Mouse (Mus musculus) lung, postnatal 14 days (tissue): ENCODE results near the gene Olfr974.
"Not testable (repeated sequence)": the region's sequence is repeated elsewhere in the genome, so short reads cannot be mapped to it uniquely, and the experiment has no call there.

Experiments used
- DNase-seq: peaks from one replicate; pipeline ENCODE4 v3.0.0; 2021

Gene Olfr974

DNA sequence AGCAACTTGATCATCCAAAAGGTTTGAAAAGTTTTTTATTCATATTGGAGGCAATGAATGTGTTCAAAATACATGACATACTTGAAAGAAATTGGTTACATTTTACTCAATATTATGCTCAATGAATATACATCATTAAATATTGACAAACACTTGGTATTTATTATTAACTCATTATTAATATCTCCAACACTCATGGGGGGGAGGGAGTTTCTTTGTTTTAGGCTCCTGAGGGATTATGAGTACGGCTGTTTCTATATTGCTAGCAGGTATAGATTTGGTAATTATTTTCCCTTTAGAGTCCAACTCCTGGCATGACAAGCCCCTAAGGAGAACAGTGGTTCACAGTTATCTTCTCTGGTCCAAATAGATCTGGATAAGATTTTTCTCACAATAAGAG lies at the start of gene Olfr974:
TSS of gene Olfr974 (plus strand) at position 301 of the 400 bp plus-strand sequence.
- no peak for DNase-seq

DNA sequence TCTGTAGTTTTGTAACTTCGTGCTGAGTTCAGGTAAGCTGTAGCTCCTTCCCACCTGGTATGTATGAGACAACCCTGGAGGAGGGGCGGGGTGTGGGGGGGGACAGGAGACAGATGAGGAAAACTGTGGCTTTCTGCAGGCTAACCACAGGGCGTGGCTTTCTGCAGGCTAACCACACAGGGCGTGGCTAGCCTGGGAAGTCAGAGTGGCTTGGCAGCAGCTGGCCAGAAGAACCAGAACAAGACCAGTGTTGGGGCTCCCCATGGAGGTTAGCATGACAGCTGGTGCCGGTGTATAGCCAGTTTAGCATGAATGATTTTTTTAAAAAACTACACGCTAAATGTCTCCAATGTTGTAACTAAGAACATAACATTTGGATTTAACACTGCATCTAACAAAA lies 32.2 kb upstream of the Olfr974 start:
- DNase-seq = no peak

DNA sequence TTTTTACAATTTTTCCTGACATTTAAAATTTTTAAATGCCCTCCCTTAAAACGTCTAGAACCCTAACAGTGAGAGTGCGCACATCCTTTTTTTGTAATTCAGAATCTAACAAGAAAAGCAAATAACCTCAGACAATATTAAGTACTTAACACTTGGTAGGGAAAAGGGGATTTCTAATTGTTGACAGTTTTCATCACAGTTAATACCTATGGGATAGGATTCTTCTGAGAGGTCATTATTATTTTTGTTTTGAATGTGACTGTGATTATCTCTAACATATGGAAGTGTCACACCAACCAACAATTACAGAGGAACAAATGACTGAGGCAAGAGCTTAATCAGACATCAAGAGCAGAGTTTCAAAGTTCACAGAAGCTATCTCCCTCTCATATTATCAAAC lies 30.3 kb upstream of the Olfr974 start, which contains the start of gene Olfr229:
TSS of gene Olfr229 (plus strand) at position 301 of the 400 bp plus-strand sequence.
- DNase-seq = no peak

DNA sequence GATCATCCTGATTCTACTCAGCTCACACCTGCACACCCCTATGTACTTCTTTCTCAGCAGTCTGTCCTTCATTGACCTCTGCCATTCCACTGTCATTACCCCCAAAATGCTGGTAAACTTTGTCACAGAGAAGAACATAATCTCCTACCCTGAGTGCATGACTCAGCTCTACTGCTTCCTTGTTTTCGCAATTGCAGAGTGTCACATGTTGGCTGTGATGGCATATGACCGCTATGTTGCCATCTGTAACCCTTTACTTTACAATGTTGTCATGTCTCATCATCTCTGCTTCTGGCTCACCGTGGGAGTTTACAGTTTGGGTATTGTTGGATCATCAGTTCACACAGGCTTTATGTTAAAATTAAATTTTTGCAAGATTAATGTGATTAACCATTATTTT lies 27.4 kb upstream of the Olfr974 start:
- no peak for DNase-seq

DNA sequence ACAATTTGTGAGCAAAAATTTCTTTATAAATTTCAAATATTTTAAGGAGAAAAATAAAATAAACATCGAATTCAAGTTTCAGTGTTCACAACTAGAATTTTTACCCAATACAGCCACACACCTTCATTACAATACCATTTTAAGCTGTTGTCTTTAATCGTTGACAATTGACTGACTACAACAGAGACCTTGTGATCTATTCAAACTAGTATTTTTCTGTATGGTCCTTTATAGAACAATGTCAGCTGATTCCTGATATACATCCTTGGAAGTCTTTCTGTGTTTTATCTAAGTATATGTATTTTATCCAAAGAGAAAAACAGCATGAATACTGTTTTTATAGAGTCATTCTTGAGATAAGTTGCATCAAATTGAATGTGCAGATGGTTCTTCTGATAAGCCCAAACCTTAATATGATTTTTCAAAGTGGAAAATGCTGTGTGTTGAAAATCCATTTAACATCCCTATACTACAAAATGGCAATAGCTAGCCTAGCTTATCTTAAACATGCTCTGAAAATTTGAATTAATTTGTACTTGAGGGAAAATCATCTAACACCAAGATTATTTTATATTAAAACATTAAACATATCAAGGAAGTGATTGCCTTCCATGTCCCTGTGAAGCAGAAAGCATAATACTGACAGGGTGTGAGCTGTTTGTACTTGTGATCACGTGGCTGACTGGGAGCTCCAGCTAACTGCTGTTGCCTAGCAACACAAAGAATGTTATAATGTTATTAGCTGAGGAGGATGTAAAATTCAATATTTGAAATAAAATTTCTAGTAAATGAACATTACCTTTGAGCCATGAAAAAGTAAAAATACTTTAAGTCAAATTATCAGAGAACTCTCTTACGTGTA lies 9.1 kb upstream of the Olfr974 start:
- DNase-seq = not testable (repeated sequence)

DNA sequence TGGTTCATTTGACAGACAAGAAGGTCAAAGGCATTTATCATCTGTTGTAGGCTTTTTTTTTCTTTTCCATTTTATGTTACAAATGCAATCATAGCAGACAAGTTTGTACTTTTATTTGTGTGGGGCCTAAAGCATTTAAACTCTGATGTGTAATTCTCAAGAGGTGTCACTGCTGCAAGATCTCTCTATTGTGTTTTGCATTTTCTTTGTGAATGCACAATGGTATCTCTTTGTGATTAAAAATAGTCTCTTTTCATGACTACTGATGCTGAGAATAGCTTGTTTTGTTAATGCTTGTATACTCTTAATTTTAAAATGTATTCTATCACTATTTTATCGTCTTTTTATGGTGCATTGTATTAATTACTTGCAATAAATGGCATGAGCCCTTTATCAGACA lies 8.5 kb upstream of the Olfr974 start:
- not testable (repeated sequence) for DNase-seq

DNA sequence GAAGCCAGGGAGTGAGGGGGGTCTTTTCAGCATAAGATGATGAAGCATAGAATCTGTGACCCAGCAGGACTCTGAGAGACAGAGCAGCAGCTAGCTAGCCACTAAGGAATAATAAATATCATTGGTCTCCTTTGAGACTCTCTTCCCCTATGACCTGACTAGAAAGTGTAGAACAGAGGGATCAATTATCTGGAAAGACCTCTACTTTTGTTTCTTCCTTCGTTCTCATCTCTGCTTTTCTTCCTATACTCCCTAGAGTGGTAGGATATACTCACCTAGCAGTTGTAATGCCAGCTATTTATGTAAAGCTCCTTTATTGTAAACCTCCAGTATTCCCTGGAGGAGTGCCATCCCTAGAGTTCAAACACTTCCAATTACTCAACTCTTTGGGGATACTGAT lies 14.6 kb downstream of the Olfr974 start, which contains the start of gene Olfr975:
TSS of gene Olfr975 (minus strand) at position 101 of the 400 bp plus-strand sequence.
- DNase-seq = no peak

DNA sequence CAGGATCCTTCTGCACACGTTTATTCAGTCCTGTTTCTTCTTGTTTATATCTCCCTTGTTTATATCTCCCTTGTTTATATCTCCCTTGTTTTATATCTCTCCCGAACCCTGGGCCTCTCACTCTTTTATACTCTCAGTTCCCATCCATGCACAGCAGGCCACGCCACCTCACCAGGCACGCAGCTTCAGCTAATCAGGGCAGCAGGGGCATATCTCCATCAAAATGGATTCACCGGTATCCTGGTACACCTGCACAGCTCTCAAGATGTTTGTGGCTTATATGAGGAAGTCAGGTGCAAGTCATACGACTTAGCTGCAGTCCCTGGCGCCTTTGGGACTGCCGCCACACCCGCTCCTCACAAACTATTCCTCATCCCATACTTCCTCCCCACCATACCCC lies 23.7 kb downstream of the Olfr974 start, which contains the start of gene Olfr976:
TSS of gene Olfr976 (minus strand) at position 101 of the 400 bp plus-strand sequence.
- DNase-seq = not testable (repeated sequence)

DNA sequence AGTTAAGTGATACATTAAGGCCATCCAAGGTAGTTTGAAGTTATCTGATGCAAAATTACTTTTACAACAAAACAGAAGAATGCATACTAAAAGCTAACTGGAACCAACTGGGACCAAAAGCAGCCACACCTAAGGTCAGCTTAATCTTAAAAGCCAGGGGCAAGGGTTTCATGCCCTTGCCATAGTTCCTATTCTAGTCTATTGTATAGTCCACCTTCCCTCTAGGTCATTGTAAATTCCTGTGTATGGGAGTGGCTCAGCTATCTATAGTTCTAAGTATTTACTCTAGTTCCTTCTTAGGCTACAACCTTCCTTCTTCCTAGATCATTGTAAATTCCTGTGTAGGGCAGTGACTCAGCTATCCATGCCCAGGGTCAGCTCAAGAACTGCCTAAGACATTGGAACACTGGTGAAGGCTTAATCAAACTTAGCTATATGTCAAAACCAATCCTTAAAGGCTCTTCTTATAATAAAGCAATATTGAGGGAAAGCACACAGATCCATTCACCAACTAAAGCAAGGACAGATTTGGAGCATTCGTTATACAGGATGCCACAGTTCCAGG lies 39.4 kb downstream of the Olfr974 start:
- DNase-seq = not testable (repeated sequence)

DNA sequence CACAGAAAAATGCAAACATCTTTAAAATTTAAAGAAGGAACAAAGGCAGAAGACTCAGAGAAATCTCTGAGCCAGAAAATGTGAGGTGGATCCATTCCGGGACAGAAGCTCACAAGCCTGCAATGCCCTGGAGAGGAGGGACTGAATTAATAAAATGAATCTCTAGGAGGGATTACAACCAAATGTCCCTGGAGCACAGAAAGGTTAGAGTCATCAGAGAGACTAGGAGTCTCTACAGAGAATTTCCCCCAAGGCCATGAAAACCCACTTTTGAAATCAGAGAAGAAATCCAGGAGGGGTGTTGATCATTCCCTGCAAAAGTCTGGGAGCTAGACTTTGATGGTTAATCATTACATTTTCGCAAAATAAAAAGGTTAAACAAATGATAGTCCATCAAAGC lies 54.5 kb downstream of the Olfr974 start, which contains the start of gene Olfr978:
TSS of gene Olfr978 (plus strand) at position 301 of the 400 bp plus-strand sequence.
- no peak for DNase-seq
